Mouse (Mus musculus) brain, embryonic 14.5 days (tissue): ENCODE measurements around the gene Rnase9.

Source experiments
- CTCF ChIP-seq: fragments of 200-500 bp; IDR thresholded peaks from 2 replicates; pipeline ENCODE4 v1.5.1; 2012; ENCODE audit warnings: inconsistent platforms, mild to moderate bottlenecking, moderate library complexity, borderline replicate concordance; ENCODE audit not compliant: insufficient read depth, insufficient read length; ENCODE audit errors: extremely low read depth
- POLR2A ChIP-seq: fragments of 200-500 bp; IDR thresholded peaks from 2 replicates; pipeline ENCODE4 v1.6.1; 2012; ENCODE audit warnings: mild to moderate bottlenecking, inconsistent platforms, borderline replicate concordance; ENCODE audit not compliant: poor library complexity, insufficient read depth, insufficient read length, severe bottlenecking; ENCODE audit errors: extremely low read depth

DNA sequence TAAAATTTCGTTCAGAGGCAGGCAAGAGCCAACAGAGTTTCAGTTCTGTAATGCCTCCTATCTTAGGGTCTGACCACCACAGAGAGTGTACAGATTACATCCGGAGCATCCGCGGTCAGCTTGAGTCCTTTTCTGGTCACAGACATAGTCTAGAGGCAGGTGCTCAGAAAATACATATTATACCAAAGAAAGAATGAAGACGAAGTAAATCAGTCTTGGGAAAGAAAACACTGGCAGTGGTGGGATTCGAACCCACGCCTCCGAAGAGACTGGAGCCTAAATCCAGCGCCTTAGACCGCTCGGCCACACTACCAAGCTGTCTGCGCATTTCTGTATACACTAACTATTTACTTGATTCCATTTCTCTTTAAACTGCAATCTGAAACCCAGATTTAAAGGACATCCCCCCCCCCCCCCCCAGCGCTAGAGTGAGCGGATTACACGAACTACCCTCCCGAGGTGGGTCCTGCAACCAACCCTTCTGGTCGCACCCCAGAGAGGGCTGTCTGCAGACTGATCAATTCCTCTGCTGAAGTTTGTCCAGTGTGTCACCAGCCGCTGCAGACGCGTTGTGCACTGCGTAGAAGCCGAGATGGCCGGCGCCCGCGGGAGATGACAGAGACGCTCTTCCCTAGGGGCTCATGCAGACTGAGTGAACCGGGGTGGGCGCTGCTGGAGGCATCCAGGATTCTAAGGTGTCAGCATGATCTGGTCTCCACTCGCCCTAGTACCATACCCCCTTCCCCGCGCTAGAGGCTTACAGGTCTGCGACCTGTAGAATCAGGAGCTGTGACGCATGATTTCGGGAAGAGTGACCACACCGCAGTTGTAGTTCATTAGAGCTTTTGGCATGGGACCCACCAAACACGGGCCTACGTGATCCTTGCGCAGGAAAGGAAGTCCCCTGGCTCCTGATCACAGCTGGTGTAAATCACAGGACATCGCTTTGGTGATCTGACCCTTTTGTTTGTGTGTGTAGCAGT is 41.2 kb upstream of the Rnase9 start:
- TF ChIP-seq CTCF, result no peak
- no peak for TF ChIP-seq POLR2A
